In genomic region chr3:49842119-49842518, GRCm38 (mm10) we compare ENCODE assay signal across 30 mouse cellular contexts.
A peak's percentile ranks its signal among the peaks of the same experiment; 100 is the strongest.
DNase-seq lines count a peak whose midpoint lies in the region; ATAC-seq lines count a peak whose summit lies in the region.
"Had no signal": no experiment of that assay in that cellular context is flagged by ENCODE, and none has a peak within 500 bp of the region (broad histone marks: within the 10 kb centered on the region; RNA-seq: fewer than 3 reads in every experiment).

No protein-coding gene starts in this region.

- no peaks in the 10 kb centered on the region for H3K4me1 ChIP-seq in forebrain, embryonic 16.5 days (replicated peaks; ENCODE audit: control insufficient read depth, insufficient read depth, low read length)
- no peaks in the 10 kb centered on the region for H3K4me1 ChIP-seq in forebrain, embryonic 11.5 days (replicated peaks; ENCODE audit: control insufficient read depth, insufficient read depth, low read length)
- no peaks in the 10 kb centered on the region for H3K4me1 ChIP-seq in midbrain, embryonic 16.5 days (ENCODE audit: control insufficient read depth, insufficient read depth, low read length)
- H3K4me1 ChIP-seq in midbrain, embryonic 13.5 days (replicated peaks): peaks cover 5% of the 10 kb centered on the region; the same call in 1 of the 2 replicates
- H3K4me1 ChIP-seq: intestine, embryonic 15.5 days; liver, embryonic 13.5 days; neural tube, embryonic 15.5 days had no signal

- no peak overlapping the region for H3K4me2 ChIP-seq in forebrain, embryonic 16.5 days (ENCODE audit: low read length)
- H3K4me2 ChIP-seq in forebrain, embryonic 11.5 days (ENCODE audit: low read depth, low read length, severe bottlenecking): no peak overlapping the region
- no peak overlapping the region for H3K4me2 ChIP-seq in midbrain, embryonic 16.5 days (ENCODE audit: low read length)
- no peak overlapping the region for H3K4me2 ChIP-seq in midbrain, embryonic 13.5 days (replicated peaks)
- H3K4me2 ChIP-seq: intestine, embryonic 15.5 days; liver, embryonic 13.5 days; neural tube, embryonic 15.5 days had no signal

- peak; percentile 77 for ATAC-seq in forebrain, embryonic 16.5 days
- no peak for ATAC-seq in forebrain, embryonic 11.5 days (replicated peaks; ENCODE audit: low FRiP score)
- no peak for ATAC-seq in midbrain, embryonic 16.5 days
- ATAC-seq in midbrain, embryonic 13.5 days: no peak
- ATAC-seq: activated CD4-positive, CD25-positive, alpha-beta regulatory T cell, adult 4 months; hindbrain, embryonic 16.5 days; intestine, embryonic 15.5 days had no signal

- no peak overlapping the region for H3K4me3 ChIP-seq in forebrain, embryonic 16.5 days (replicated peaks; ENCODE audit: low read length)
- H3K4me3 ChIP-seq in forebrain, embryonic 11.5 days (ENCODE audit: low read depth, low read length): no peak overlapping the region
- H3K4me3 ChIP-seq in midbrain, embryonic 16.5 days (ENCODE audit: low read depth, low read length): no peak overlapping the region
- H3K4me3 ChIP-seq in midbrain, embryonic 13.5 days (replicated peaks): no peak overlapping the region
- H3K4me3 ChIP-seq: hindbrain, embryonic 10.5 days; intestine, embryonic 15.5 days; liver, embryonic 13.5 days; neural tube, embryonic 15.5 days had no signal

- H3K27me3 ChIP-seq in forebrain, embryonic 16.5 days (replicated peaks; ENCODE audit: control insufficient read depth, insufficient read depth, low read length): no peaks in the 10 kb centered on the region
- no peaks in the 10 kb centered on the region for H3K27me3 ChIP-seq in forebrain, embryonic 11.5 days (ENCODE audit: control insufficient read depth, insufficient read depth, low read length)
- H3K27me3 ChIP-seq in midbrain, embryonic 16.5 days (ENCODE audit: control insufficient read depth, insufficient read depth, low read depth, low read length): no peaks in the 10 kb centered on the region
- H3K27me3 ChIP-seq in midbrain, embryonic 13.5 days: no peaks in the 10 kb centered on the region
- H3K27me3 ChIP-seq: CH12.LX; intestine, embryonic 15.5 days; liver, embryonic 13.5 days; neural tube, embryonic 15.5 days had no signal

- no peak overlapping the region for H3K27ac ChIP-seq in forebrain, embryonic 16.5 days (ENCODE audit: low read length)
- no peak overlapping the region for H3K27ac ChIP-seq in forebrain, embryonic 11.5 days (ENCODE audit: low read depth, low read length)
- peak overlapping the region; percentile 38; the same call in 1 of the 2 replicates for H3K27ac ChIP-seq in midbrain, embryonic 16.5 days (ENCODE audit: low read length)
- no peak overlapping the region for H3K27ac ChIP-seq in midbrain, embryonic 13.5 days
- H3K27ac ChIP-seq: hindbrain, embryonic 10.5 days; intestine, embryonic 15.5 days; liver, embryonic 13.5 days; neural tube, embryonic 15.5 days had no signal

- no peaks in the 10 kb centered on the region for H3K36me3 ChIP-seq in forebrain, embryonic 16.5 days (ENCODE audit: control insufficient read depth, insufficient read depth)
- no peaks in the 10 kb centered on the region for H3K36me3 ChIP-seq in forebrain, embryonic 11.5 days (ENCODE audit: control insufficient read depth, insufficient read depth, low read length)
- H3K36me3 ChIP-seq in midbrain, embryonic 16.5 days (ENCODE audit: control insufficient read depth, insufficient read depth, low read length): no peaks in the 10 kb centered on the region
- no peaks in the 10 kb centered on the region for H3K36me3 ChIP-seq in midbrain, embryonic 13.5 days
- H3K36me3 ChIP-seq: hindbrain, embryonic 10.5 days; intestine, embryonic 15.5 days; liver, embryonic 13.5 days; neural tube, embryonic 15.5 days had no signal

- H3K9me3 ChIP-seq in forebrain, embryonic 16.5 days (ENCODE audit: control insufficient read depth, low read length): no peaks in the 10 kb centered on the region
- H3K9me3 ChIP-seq in forebrain, embryonic 11.5 days (ENCODE audit: control insufficient read depth, low read length): no peaks in the 10 kb centered on the region
- H3K9me3 ChIP-seq in midbrain, embryonic 16.5 days (replicated peaks; ENCODE audit: control insufficient read depth, low read length, poor library complexity, severe bottlenecking): no peaks in the 10 kb centered on the region
- no peaks in the 10 kb centered on the region for H3K9me3 ChIP-seq in midbrain, embryonic 13.5 days
- H3K9me3 ChIP-seq: hindbrain, embryonic 10.5 days; intestine, embryonic 15.5 days; liver, embryonic 13.5 days; neural tube, embryonic 15.5 days had no signal

- peak; percentile 4 for DNase-seq in embryo, embryonic 10 days (ENCODE audit: low spot score)
- DNase-seq in embryo, embryonic 9.5 days (ENCODE audit: extremely low spot score): no peak
- no peak for DNase-seq in forebrain, embryonic 11.5 days (ENCODE audit: low spot score)
- peak; percentile 16 for DNase-seq in telencephalon, adult 2 months (ENCODE audit: low read depth, low spot score)
- no peak for DNase-seq in frontal cortex, postnatal 10 days (ENCODE audit: low spot score in 2 of 2)
- DNase-seq: adrenal gland, adult 2 months; adrenal gland, postnatal 36 days; cerebellum, adult 11 months; cerebellum, adult 9-10 months; cerebellum, postnatal 36 days; gastrocnemius, postnatal 14 days; heart, postnatal 14 days; kidney, adult 2 months; kidney, postnatal 36 days; liver, embryonic 13.5 days; lung, adult 18-20 months; lung, postnatal 14 days; retina, postnatal 1 day; spleen, adult 18-20 months; thymus, adult 2 months; thymus, postnatal 36 days had no signal

- H3K9ac ChIP-seq in forebrain, embryonic 16.5 days (replicated peaks; ENCODE audit: low read depth, low read length): no peak overlapping the region
- no peak overlapping the region for H3K9ac ChIP-seq in forebrain, embryonic 11.5 days (ENCODE audit: low read length)
- no peak overlapping the region for H3K9ac ChIP-seq in midbrain, embryonic 16.5 days (ENCODE audit: low read depth, low read length)
- H3K9ac ChIP-seq in midbrain, embryonic 13.5 days (replicated peaks): no peak overlapping the region
- H3K9ac ChIP-seq: intestine, embryonic 15.5 days; liver, embryonic 13.5 days; neural tube, embryonic 15.5 days had no signal

- WGBS in forebrain, embryonic 16.5 days: 17% methylated on average over 6 of the region's 6 CpGs
- 41% methylated on average over 6 of the region's 6 CpGs for WGBS in forebrain, embryonic 11.5 days
- 23% methylated on average over 6 of the region's 6 CpGs for WGBS in midbrain, embryonic 16.5 days
- WGBS in midbrain, embryonic 13.5 days: 27% methylated on average over 6 of the region's 6 CpGs

Comparison
In these comparisons a context has a peak if more than half of its experiments do, and no peak if none do; other contexts are left out.
1. DNase-seq: peak in embryo, embryonic 10 days (single experiment) and telencephalon, adult 2 months (single experiment); none in embryo, embryonic 9.5 days (single experiment), forebrain, embryonic 11.5 days (single experiment) and frontal cortex, postnatal 10 days (0 of 2).